Mouse (Mus musculus) intestine, embryonic 16.5 days (tissue): ENCODE results near the gene Nlgn2. TPM values are rescaled to one million over a fixed set of nuclear protein-coding genes. Genes with fewer than 3 reads are reported as not detected.
A peak's percentile ranks its signal among the peaks of the same experiment; 100 is the strongest.

Source experiments
- ATAC-seq: fragments of 200-750 bp; cut with Nextera tagmentation; 2 replicates; pipeline ENCODE4 v1.8.0; 2017; ENCODE audit warnings: moderate TSS enrichment, moderate library complexity
- H3K27ac ChIP-seq: fragments of 300-500 bp; sonication (generic); 2 replicates; pipeline ENCODE4 v1.5.1; 2014; ENCODE audit warnings: mild to moderate bottlenecking, low read length
- H3K27me3 ChIP-seq: fragments of 300-500 bp; sonication (generic); replicated peaks from 2 replicates; pipeline ENCODE4 v1.6.1; 2014; ENCODE audit warnings: low read length, control low read depth, mixed read lengths; ENCODE audit not compliant: control insufficient read depth, insufficient read depth
- H3K36me3 ChIP-seq: fragments of 300-500 bp; sonication (generic); 2 replicates; pipeline ENCODE4 v1.6.1; 2014; ENCODE audit warnings: low read length, control low read depth; ENCODE audit not compliant: control insufficient read depth, insufficient read depth
- H3K4me1 ChIP-seq: fragments of 300-500 bp; sonication (generic); 2 replicates; pipeline ENCODE4 v1.6.1; 2014; ENCODE audit warnings: low read length, control low read depth, mixed read lengths; ENCODE audit not compliant: control insufficient read depth, insufficient read depth
- H3K4me2 ChIP-seq: fragments of 300-500 bp; sonication (generic); 2 replicates; pipeline ENCODE4 v1.6.1; 2014; ENCODE audit warnings: low read depth, low read length, control low read depth
- H3K4me3 ChIP-seq: fragments of 300-500 bp; sonication (generic); 2 replicates; pipeline ENCODE4 v1.5.1; 2014; ENCODE audit warnings: mild to moderate bottlenecking, low read length
- H3K9ac ChIP-seq: fragments of 300-500 bp; sonication (generic); 2 replicates; pipeline ENCODE4 v1.6.1; 2014; ENCODE audit warnings: low read depth, low read length
- H3K9me3 ChIP-seq: fragments of 300-500 bp; sonication (generic); 2 replicates; pipeline ENCODE4 v1.6.1; 2016; ENCODE audit warnings: low read length, control low read depth; ENCODE audit not compliant: control insufficient read depth
- WGBS: fragments of 180-500 bp; shearing (Covaris S2); extraction: QIAGEN DNeasy Blood & Tissue Kit; methylation state at CpG from one replicate; pipeline ENCODE4 v1.1.7; 2014; 5-methylcytosine and 5-hydroxymethylcytosine counted together
- polyA plus RNA-seq: library from polyadenylated mRNA; unstranded; fragments of >200 nt; fragmentation: Nextera tagmentation; extraction: Ambion mirVana; gene quantifications from 2 replicates; pipeline ENCODE4 v1.2.1, GENCODE M21; 2015

Gene Nlgn2
- 3.4 and 4.1 TPM in 2 replicates for polyA plus RNA-seq

DNA sequence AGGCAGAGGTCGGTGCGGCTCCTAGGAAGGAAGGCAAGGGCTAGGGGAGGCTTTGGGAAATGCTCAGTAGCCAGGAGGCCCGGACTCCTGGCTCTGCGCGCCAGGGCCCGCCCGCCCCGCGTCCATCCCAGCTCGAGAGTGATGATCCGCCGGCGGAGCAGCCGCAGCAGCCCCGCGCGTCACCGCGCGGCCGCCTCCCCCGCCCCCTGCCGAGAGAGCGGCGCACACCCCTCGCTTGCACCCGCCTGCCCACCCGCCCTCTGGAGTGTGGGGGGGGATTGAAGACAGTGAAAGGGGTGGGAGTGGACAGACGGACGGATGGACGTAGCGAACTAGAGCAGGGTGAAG, at the start of gene Nlgn2:
Nlgn2 (minus strand) TSS at position 181 of the 348 bp plus-strand sequence.
- Histone ChIP-seq H3K9me3 (no peaks in the 10 kb centered on the region), H3K36me3 (0 out of 2 replicates have a peak, but pooled peaks cover 3% of the 10 kb centered on the region), H3K27ac (peak within 1 kb of the TSS; percentile 93), H3K9ac (peak within 1 kb of the TSS; percentile 79), H3K4me2 (peak within 1 kb of the TSS; percentile 95), H3K4me3 (peak within 1 kb of the TSS; percentile 71), H3K27me3 (peaks cover 5% of the 10 kb centered on the region; the same call in 1 of the 2 replicates), H3K4me1 (peaks cover 29% of the 10 kb centered on the region)
- ATAC-seq = peak; percentile 64
- WGBS = 0% methylated on average over 31 of the region's 32 CpGs

DNA sequence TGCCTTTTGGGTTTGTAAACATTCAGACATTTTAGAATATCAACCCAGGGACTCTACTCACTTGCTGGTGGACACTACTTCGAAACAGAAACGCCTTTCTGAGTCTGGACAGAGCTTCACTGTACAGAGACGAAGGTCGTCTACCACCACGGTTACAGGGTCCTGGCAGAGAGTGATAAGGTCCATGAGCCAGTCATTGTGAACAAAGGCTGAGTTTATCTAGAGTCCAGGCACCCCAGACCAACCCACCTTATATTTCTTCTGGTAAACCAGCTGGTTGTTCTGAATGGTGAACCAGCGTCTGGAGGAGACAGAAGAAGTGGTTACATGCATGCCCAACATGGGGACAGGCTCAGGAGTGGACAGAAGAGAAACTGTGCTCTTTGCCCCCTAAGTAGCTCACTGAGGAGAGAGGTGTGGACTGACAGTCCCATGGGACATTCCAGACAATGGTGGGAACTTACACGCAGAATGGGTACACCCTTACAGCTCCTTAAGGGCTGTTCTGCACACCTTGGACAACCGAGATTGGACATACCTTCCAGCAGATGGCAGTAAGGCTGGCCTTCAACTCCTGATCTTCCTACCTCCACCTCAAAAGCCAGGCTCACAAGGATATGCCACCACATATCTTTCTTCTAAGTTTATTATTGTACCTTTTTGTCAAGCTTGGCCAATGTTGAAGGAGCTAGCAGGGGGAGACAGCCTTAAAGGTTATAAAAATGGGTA, 49.5 kb upstream of the Nlgn2 start:
- Histone ChIP-seq H3K9ac (no peak overlapping the region), H3K27ac (no peak overlapping the region)
- ATAC-seq = no peak

DNA sequence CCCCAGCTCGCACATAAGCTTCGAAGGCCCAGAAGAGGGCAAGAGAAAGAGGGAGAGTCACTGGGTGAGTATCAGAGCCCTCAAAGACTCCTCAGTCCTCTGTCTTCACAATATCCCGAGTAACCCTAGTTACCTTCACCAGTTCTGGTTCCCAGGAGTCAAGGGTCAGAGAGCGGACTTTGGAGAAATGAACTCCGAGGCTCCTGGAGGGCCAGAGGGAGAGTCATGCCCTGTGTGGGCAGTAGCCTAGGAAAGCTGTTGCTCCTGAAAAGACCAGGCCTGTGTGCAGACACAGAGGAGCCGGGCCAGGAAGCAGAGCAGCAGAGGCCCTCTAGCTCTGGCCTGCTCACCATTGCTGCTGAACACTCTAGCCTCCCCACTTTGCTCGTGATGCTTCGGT, 47.1 kb upstream of the Nlgn2 start:
- Histone ChIP-seq H3K36me3 (no peaks in the 10 kb centered on the region), H3K4me1 (peaks cover 15% of the 10 kb centered on the region), H3K9me3 (no peaks in the 10 kb centered on the region), H3K4me3 (no peak overlapping the region), H3K4me2 (no peak overlapping the region), H3K9ac (0 out of 2 replicates have a peak overlapping the region, but pooled peaks have one; percentile 27), H3K27ac (no peak overlapping the region), H3K27me3 (no peaks in the 10 kb centered on the region)
- WGBS = 73% methylated on average over 8 of the region's 8 CpGs
- ATAC-seq = no peak

More for the DNA sequence above, 49.5 kb upstream of the Nlgn2 start:
- Histone ChIP-seq H3K9me3 (no peaks in the 10 kb centered on the region), H3K4me2 (no peak overlapping the region), H3K4me1 (no peaks in the 10 kb centered on the region), H3K27me3 (no peaks in the 10 kb centered on the region), H3K4me3 (no peak overlapping the region), H3K36me3 (no peaks in the 10 kb centered on the region)
- WGBS = 62% methylated on average over 8 of the region's 8 CpGs

DNA sequence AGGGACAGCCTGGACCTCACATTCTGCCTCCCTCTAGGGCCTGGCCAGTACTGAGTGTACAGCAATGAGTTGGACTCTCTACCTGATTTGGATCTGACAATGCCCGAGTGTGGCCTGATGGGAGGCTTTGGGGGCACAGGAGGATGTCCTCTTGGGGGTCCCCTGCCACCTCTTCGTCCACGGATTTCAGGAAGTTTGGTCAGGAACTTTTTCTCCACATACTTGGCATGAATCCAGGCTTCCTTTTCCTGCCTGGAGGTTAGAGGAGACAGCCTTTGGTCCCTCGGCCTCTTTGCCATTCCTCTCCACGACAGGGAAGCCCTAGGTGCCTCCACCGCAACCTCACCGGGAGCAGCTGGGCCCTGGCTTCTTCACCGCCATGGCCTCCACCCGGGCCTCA, 46.7 kb upstream of the Nlgn2 start:
- 62% methylated on average over 9 of the region's 9 CpGs for WGBS
- no peak overlapping the region; the same call in 1 of the 2 replicates for H3K27ac ChIP-seq
- no peaks in the 10 kb centered on the region for H3K27me3 ChIP-seq
- H3K4me3 ChIP-seq = no peak overlapping the region
- no peaks in the 10 kb centered on the region for H3K36me3 ChIP-seq
- H3K9me3 ChIP-seq = no peaks in the 10 kb centered on the region
- peaks cover 19% of the 10 kb centered on the region for H3K4me1 ChIP-seq
- H3K4me2 ChIP-seq = no peak overlapping the region
- 0 out of 2 replicates have a peak overlapping the region, but pooled peaks have one; percentile 38 for H3K9ac ChIP-seq
- no peak for ATAC-seq

DNA sequence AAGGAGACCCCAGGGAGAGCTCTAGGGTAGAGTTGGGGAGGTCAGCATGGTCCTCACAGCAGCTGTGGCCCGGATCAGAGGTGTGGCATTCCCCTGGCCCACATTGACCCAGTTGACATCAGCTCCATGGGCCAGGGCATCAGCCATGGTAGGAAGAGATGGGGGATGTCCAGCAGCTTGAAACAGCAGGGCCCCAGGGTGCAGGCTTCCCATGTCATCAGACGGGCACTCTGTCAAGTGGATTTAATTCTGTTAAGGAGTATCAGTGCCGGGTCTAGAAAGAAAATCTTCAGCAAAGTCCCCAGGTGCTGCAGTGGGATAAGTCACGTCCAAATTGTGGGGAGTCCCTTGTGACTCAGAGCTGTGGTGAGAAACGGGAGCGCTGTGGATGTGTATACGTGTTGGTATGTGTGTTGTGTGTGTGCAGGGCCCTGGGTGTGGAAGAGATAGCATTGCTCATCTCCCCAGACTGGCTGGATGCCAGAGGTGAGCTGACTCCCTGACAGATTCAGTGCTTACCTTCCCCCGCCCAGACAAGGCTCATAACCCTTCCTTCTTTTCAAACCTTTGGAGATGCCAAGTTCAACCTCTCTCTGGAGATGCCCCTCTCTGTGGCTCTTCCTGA, 46.1 kb upstream of the Nlgn2 start:
- WGBS = 84% methylated on average over 8 of the region's 8 CpGs
- no peak for ATAC-seq
- no peaks in the 10 kb centered on the region for H3K9me3 ChIP-seq
- no peaks in the 10 kb centered on the region for H3K36me3 ChIP-seq
- H3K27ac ChIP-seq = no peak overlapping the region; the same call in 1 of the 2 replicates
- no peak overlapping the region for H3K4me2 ChIP-seq
- H3K4me1 ChIP-seq = peaks cover 22% of the 10 kb centered on the region
- no peaks in the 10 kb centered on the region for H3K27me3 ChIP-seq
- H3K4me3 ChIP-seq = no peak overlapping the region
- H3K9ac ChIP-seq = 0 out of 2 replicates have a peak overlapping the region, but pooled peaks have one; percentile 38

DNA sequence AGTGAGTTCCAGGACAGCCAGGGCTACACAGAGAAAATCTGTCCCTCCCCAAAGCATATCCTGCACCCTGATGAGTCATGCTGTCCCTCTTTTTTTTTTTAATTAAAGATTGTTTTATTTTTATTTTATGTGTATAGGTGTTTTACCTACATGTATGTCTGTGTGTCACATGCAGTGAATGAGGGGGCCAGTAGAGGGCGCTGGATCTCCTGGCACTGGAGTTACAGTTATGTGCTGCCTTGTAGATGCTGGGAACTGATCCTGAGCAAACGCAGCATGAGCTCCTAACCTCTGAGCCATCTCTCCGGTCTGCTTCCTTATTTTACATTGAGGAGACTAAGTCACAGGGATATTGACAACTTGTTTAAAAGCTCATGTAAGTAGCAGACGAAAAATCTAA, 45.5 kb upstream of the Nlgn2 start:
- H3K9ac ChIP-seq = no peak overlapping the region
- H3K27me3 ChIP-seq = no peaks in the 10 kb centered on the region
- H3K4me3 ChIP-seq = no peak overlapping the region
- H3K27ac ChIP-seq = no peak overlapping the region
- peaks cover 23% of the 10 kb centered on the region for H3K4me1 ChIP-seq
- no peak overlapping the region for H3K4me2 ChIP-seq
- WGBS = 65% methylated on average over 4 of the region's 4 CpGs
- no peak for ATAC-seq
- no peaks in the 10 kb centered on the region for H3K36me3 ChIP-seq
- no peaks in the 10 kb centered on the region for H3K9me3 ChIP-seq

DNA sequence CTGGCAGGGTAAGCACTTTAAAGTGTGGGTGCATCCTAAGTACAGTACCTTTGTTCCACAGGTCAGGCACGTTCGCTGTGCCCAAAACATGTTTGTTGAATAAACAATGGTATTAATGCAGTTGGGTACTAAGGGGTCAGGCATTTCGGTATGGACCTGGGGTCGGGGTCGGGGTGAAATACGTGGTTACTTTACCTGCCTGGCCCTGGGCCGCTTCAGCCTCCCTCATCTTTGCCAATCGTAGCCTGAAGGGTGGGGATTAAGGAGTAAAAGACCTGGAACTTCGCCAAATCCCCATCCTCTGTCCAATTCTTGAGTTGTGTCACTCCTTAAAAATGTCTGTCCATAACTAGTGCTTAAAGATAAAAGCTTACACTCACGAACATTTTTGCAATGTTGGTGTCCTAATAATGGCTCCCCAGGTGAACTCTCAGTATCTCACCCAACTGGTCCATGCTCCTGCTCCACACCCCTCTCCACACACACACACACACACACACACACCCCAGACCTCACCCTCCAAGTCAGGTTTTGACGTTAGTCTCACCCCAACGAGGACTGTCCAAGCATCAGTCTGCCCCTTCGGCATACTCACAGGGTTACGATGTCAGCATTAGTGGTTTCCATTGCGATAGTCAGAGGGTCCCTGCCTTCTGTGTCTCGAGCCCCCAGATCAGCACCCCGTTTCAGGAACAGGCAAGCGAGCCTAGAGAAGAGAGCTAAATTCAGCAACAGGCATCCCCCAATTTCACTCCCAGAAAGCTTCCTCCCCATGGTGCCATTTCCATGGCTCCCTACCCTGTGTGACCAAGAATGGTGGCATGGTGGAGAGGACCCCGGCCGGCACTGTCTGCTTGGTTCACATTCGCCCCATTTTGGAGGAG, 44.4 kb upstream of the Nlgn2 start:
- Histone ChIP-seq H3K27ac (peak overlapping the region; percentile 88), H3K4me3 (peak overlapping the region; percentile 50), H3K4me1 (peaks cover 30% of the 10 kb centered on the region), H3K9ac (peak overlapping the region; percentile 71), H3K4me2 (peak overlapping the region; percentile 84), H3K27me3 (no peaks in the 10 kb centered on the region), H3K36me3 (no peaks in the 10 kb centered on the region), H3K9me3 (no peaks in the 10 kb centered on the region)
- peak; percentile 3; the same call in 1 of the 2 replicates for ATAC-seq
- 57% methylated on average over 21 of the region's 21 CpGs for WGBS

DNA sequence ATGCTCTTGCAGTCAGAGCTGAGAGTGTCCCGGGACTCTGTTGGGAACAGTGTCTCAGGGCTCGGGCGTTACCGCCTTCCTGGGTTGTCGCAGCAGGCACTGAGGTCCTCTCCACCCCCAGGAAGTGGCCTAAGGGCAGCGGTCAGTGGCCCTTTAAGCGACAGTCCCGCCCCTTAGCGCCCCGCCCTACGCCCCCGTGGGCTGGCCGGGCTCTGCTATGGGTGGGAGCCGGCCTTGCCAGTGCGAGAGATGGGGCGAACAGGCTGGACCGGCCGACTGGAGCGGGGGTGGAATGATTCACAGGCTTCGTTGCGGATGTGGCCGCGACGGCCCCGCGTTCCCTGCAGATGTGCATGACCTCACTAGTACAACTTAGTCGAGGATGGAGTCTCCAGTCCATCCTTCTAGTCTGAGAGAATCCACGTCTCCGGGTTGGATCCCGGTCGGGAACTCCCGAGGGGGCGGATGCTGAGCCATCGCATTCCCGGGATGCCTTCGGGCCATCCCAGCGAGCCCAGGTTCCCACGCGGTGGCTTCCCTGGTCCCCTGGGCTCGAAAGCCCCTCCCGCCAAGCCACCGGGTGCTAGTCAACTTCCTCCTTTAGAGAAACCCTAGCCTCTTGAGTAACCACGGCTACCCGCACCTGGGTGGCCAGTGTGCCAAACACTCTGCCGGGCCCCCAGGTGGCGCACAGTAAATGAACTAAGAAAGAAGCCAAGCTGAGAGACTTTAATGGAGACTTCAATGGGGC, 43.4 kb upstream of the Nlgn2 start, which contains the start of gene Kctd11:
Kctd11 (minus strand) TSS at position 554 of the 751 bp plus-strand sequence.
- Histone ChIP-seq H3K9me3 (no peaks in the 10 kb centered on the region), H3K27ac (peak within 1 kb of the TSS; percentile 88), H3K9ac (peak within 1 kb of the TSS; percentile 71), H3K4me2 (peak within 1 kb of the TSS; percentile 84), H3K4me3 (peak within 1 kb of the TSS; percentile 50), H3K27me3 (no peaks in the 10 kb centered on the region), H3K4me1 (peaks cover 36% of the 10 kb centered on the region), H3K36me3 (no peaks in the 10 kb centered on the region)
- peak; percentile 91 for ATAC-seq
- under 1% methylated on average over 46 of the region's 46 CpGs for WGBS
